Mouse (Mus musculus) monocyte, adult 2 months (primary cell): Measurements from ENCODE around the gene Ifitm6.
"Not testable (repeated sequence)": the region's sequence is repeated elsewhere in the genome, so short reads cannot be mapped to it uniquely, and the experiment has no call there.

Experiments used
- DNase-seq, 2 experiments: peaks; one replicate each; pipeline ENCODE4 v3.0.0; 2022; ENCODE audit warnings: low spot score in 2 of 2, low read depth in 1 of 2

Gene Ifitm6

GRCm38 (mm10) chr7:141009665-141010064 is 8.1 kb downstream of the Ifitm6 start:
- DNase-seq, result no peak

DNA sequence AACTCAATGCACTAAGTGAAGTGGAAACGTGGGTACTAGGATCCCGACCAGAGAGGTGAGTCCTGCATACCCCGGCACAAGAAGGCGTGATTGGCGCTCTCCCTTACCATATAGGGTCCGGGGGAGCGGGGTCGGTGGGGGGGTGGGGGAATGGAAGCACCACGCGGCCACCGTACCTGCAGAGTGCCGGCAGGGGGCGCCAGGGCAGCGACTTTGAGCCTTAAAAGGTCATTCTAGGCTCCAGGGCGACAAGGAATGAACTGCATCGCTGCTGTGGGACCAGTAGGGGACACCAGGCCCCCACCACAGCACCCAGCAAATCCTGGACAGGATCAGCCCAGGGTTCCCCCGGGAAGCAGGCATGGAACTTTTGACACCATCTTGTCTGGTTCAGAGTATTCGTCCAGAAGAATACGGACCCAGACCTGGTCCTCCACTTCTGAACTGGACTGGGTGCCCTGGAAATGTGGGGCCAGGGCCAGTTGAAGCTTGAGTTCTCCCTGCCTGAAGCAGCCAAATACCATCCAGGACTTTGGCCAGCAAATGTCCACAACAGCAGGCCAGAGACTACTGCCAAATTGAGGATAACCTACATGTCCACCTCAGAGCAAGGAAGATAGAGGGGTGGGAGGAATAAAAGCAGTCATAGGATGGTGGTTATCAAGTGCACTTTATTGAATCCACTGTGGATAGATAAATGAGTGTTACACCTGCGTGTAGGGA is 8.6 kb downstream of the Ifitm6 start:
- DNase-seq, result peak; percentile 56 to 76

DNA sequence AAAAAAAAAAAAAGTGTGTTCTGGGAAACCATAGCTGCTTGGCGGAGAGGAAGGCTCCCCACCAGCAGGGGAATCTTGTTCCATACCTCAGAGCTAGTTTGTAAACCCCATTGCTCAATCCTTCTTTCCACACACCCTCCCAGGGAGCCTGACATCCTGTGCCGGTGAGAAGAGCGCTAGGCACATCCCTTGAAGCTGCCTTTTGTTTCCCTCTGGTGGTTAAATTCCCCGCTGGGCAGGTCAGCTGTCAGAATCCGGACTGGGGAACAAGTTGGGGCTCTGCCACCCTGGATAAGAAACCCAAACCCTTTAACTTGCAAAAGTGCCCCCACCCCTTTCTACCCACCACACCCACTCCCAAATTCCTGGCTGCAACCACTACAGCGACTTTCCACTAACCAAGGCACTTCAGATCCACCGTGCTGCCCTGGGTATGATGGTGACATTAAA is 9.4 kb downstream of the Ifitm6 start:
- DNase-seq, result peak in 1 of 2 experiments; percentile 27

DNA sequence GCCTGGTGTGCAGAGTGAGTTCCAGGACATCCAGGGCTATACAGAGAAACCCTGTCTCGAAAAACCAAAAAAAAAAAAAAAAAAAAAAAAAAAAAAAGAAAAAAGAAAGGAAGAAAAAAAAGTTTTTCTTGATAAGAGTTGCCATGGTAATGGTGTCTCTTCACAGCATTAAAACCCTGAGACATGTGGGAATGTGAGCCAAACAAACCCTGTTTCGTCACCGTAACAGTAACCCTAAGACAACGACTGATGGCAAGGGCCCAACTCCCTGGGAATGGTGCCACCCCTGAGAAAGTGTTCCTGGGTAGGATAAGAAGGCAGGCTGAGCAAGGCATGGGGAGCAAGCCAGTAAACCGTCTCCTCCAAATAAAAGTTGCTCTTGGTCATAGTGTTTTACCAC is 10.8 kb downstream of the Ifitm6 start:
- no peak for DNase-seq

GRCm38 (mm10) chr7:141006446-141006845 is 11.3 kb downstream of the Ifitm6 start:
- no peak for DNase-seq

- no peak for DNase-seq
Observed at GRCm38 (mm10) chr7:141003248-141004010, 14.3 kb downstream of the Ifitm6 start.

GRCm38 (mm10) chr7:141000881-141001708 is 16.6 kb downstream of the Ifitm6 start:
- DNase-seq, result no peak

- DNase-seq, result peak; percentile 60 to 62
Observed at GRCm38 (mm10) chr7:140998853-140999700, 18.6 kb downstream of the Ifitm6 start.

- peak in 1 of 2 experiments; percentile 53 for DNase-seq
Observed at GRCm38 (mm10) chr7:140997817-140998216, 19.9 kb downstream of the Ifitm6 start.

- DNase-seq, result no peak
Observed at GRCm38 (mm10) chr7:140991117-140991689, 26.5 kb downstream of the Ifitm6 start.

- DNase-seq, result no peak
Observed at GRCm38 (mm10) chr7:140990622-140991021, 27.1 kb downstream of the Ifitm6 start.

DNA sequence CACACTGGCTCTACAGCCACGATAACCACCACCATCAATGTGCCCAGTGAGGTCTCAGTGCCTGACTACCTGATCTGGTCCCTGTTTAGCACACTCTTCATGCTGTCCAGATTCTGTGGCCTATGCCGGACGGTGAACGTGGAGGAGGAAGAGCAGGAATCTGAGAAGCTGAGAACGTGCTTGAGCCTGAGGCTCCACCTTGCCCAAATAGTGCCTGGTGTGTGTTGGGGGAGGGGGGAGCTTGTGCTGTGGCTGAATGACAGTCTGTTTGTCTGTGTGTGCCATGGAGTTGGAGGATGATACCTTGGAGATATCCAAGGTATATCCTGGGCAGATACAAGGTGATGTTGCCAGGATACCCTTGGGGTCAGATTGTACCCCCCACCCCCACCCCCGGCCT is 27.5 kb downstream of the Ifitm6 start:
- DNase-seq, result no peak

DNA sequence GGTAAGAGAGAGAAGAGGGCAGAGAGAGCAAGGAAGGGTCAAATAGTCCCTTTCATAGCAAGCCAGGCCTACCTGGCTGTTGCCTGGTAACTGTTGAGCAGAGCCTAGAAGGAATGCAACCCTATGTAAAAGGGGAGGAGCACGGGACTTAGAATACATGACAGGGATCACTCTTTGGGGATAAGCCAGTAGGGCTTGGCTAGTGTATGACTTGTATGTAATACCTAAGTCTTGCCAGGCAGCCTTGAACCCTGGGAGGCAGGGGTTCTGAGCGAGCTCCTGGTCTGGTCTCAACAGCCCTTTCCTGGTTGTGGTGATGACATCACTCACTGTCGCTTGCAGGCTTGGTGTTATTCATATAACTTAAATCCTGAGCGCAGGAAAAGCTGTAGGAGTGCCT is 28.7 kb downstream of the Ifitm6 start:
- DNase-seq, result no peak

GRCm38 (mm10) chr7:140987182-140988138 is 30.3 kb downstream of the Ifitm6 start:
- no peak for DNase-seq

- no peak for DNase-seq
Observed at GRCm38 (mm10) chr7:140982971-140983370, 34.8 kb downstream of the Ifitm6 start.

- DNase-seq, result no peak
Observed at GRCm38 (mm10) chr7:140981704-140982103, 36.0 kb downstream of the Ifitm6 start.

- DNase-seq, result not testable (repeated sequence)
Observed at GRCm38 (mm10) chr7:140976720-140977119, 41.0 kb downstream of the Ifitm6 start.

GRCm38 (mm10) chr7:140975465-140975864 is 42.3 kb downstream of the Ifitm6 start:
- DNase-seq, result no peak

DNA sequence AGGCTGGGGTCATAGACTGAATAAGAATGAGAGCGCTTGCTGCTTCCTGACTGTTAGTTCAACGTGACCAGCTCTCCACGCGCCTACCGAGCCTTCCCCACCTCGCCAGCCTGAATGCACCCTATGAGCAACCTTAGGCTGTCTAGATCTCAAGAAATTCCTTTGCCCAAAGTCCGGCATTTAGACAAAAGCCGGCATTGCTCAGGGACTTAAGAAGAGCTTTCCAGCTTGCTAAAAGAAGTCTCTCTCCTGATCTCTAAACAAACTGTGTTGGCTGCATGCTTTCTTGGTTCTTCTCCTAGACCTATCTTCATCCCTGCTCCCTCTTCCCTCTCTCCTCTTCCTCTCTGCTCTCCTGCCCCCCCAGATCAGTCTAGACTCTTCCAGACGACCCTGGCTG is 42.8 kb downstream of the Ifitm6 start:
- DNase-seq, result no peak
